Mouse (Mus musculus) liver, embryonic 15.5 days (tissue): ENCODE measurements around the gene B3glct. TPM values are rescaled to one million over a fixed set of nuclear protein-coding genes. Genes with fewer than 3 reads are reported as not detected.

Experiments used
- ATAC-seq: fragments of 200-750 bp; cut with Nextera tagmentation; 2 replicates; pipeline ENCODE4 v1.8.0; 2017; ENCODE audit warnings: moderate number of reproducible peaks, mild to moderate bottlenecking, moderate library complexity; ENCODE audit not compliant: insufficient read depth
- H3K27ac ChIP-seq: fragments of 300-500 bp; sonication (generic); replicated peaks from 2 replicates; pipeline ENCODE4 v1.5.1; 2015; ENCODE audit warnings: mild to moderate bottlenecking, inconsistent platforms
- H3K27me3 ChIP-seq: fragments of 300-500 bp; sonication (generic); 2 replicates; pipeline ENCODE4 v1.6.1; 2015; ENCODE audit warnings: mild to moderate bottlenecking, inconsistent platforms
- H3K36me3 ChIP-seq: fragments of 300-500 bp; sonication (generic); replicated peaks from 2 replicates; pipeline ENCODE4 v1.6.1; 2015; ENCODE audit warnings: moderate library complexity, mild to moderate bottlenecking, inconsistent platforms
- H3K4me1 ChIP-seq: fragments of 300-500 bp; sonication (generic); replicated peaks from 2 replicates; pipeline ENCODE4 v1.6.1; 2015; ENCODE audit warnings: inconsistent platforms
- H3K4me2 ChIP-seq: fragments of 300-500 bp; sonication (generic); 2 replicates; pipeline ENCODE4 v1.6.1; 2015; ENCODE audit warnings: moderate library complexity, mild to moderate bottlenecking, inconsistent platforms
- H3K4me3 ChIP-seq: fragments of 300-500 bp; sonication (generic); replicated peaks from 2 replicates; pipeline ENCODE4 v1.5.1; 2015; ENCODE audit warnings: mild to moderate bottlenecking, inconsistent platforms
- H3K9ac ChIP-seq: fragments of 300-500 bp; sonication (generic); 2 replicates; pipeline ENCODE4 v1.6.1; 2015; ENCODE audit warnings: moderate library complexity, mild to moderate bottlenecking, inconsistent platforms
- H3K9me3 ChIP-seq: fragments of 300-500 bp; sonication (generic); replicated peaks from 2 replicates; pipeline ENCODE4 v1.6.1; 2016; ENCODE audit warnings: inconsistent platforms
- WGBS: fragments of 180-500 bp; shearing (Covaris S2); methylation state at CpG from one replicate; pipeline ENCODE4 v1.1.7; 2015; ENCODE audit warnings: mixed read lengths; ENCODE audit not compliant: insufficient replicate concordance; 5-methylcytosine and 5-hydroxymethylcytosine counted together
- polyA plus RNA-seq: library from polyadenylated mRNA; unstranded; fragments of >200 nt; fragmentation: Nextera tagmentation; extraction: Ambion mirVana; gene quantifications from 2 replicates; pipeline ENCODE4 v1.2.1, GENCODE M21; 2015

Gene B3glct
- polyA plus RNA-seq, 1 experiment from 2014 or later: 3.7 TPM

- H3K4me2 ChIP-seq: no peak overlapping the region
- 74% methylated on average over 3 of the region's 3 CpGs for WGBS
- no peak overlapping the region for H3K27ac ChIP-seq
- H3K27me3 ChIP-seq: peaks cover 14% of the 10 kb centered on the region; the same call in 1 of the 2 replicates
- no peak overlapping the region for H3K9ac ChIP-seq
- ATAC-seq: no peak
- H3K36me3 ChIP-seq: no peaks in the 10 kb centered on the region
- no peaks in the 10 kb centered on the region for H3K9me3 ChIP-seq
- peaks cover 14% of the 10 kb centered on the region for H3K4me1 ChIP-seq
- H3K4me3 ChIP-seq: no peak overlapping the region
Observed at GRCm38 (mm10) chr5:149677196-149677595, 834 bp upstream of the B3glct start.

- ATAC-seq: no peak
- Histone ChIP-seq H3K9ac (peak overlapping the region; percentile 73), H3K27ac (no peak overlapping the region), H3K27me3 (peaks cover 14% of the 10 kb centered on the region; the same call in 1 of the 2 replicates), H3K4me2 (peak overlapping the region; percentile 98), H3K9me3 (no peaks in the 10 kb centered on the region), H3K4me3 (peak overlapping the region; percentile 74), H3K36me3 (no peaks in the 10 kb centered on the region), H3K4me1 (peaks cover 14% of the 10 kb centered on the region)
- 4% methylated on average over 15 of the region's 15 CpGs for WGBS
Observed at GRCm38 (mm10) chr5:149678990-149679348, 939 bp downstream of the B3glct start.

GRCm38 (mm10) chr5:149679362-149679761 is 1.3 kb downstream of the B3glct start:
- H3K27me3 ChIP-seq: peaks cover 14% of the 10 kb centered on the region; the same call in 1 of the 2 replicates
- no peaks in the 10 kb centered on the region for H3K36me3 ChIP-seq
- H3K27ac ChIP-seq: no peak overlapping the region
- ATAC-seq: no peak
- 0 out of 2 replicates have a peak overlapping the region, but pooled peaks have one; percentile 73 for H3K9ac ChIP-seq
- no peaks in the 10 kb centered on the region for H3K9me3 ChIP-seq
- peaks cover 14% of the 10 kb centered on the region for H3K4me1 ChIP-seq
- WGBS: 20% methylated on average over 12 of the region's 12 CpGs
- H3K4me3 ChIP-seq: peak overlapping the region; percentile 74
- H3K4me2 ChIP-seq: peak overlapping the region; percentile 98

- no peak overlapping the region for H3K27ac ChIP-seq
- H3K27me3 ChIP-seq: peaks cover 14% of the 10 kb centered on the region; the same call in 1 of the 2 replicates
- no peaks in the 10 kb centered on the region for H3K36me3 ChIP-seq
- no peaks in the 10 kb centered on the region for H3K9me3 ChIP-seq
- H3K9ac ChIP-seq: no peak overlapping the region
- no peak for ATAC-seq
- no peak overlapping the region for H3K4me3 ChIP-seq
- H3K4me2 ChIP-seq: no peak overlapping the region
- WGBS: 67% methylated on average over 7 of the region's 7 CpGs
- H3K4me1 ChIP-seq: peaks cover 14% of the 10 kb centered on the region
Observed at GRCm38 (mm10) chr5:149679886-149680285, 1.9 kb downstream of the B3glct start.

- H3K27ac ChIP-seq: no peak overlapping the region
- H3K4me3 ChIP-seq: no peak overlapping the region
- no peak for ATAC-seq
Observed at GRCm38 (mm10) chr5:149680946-149681345, 2.9 kb downstream of the B3glct start.

GRCm38 (mm10) chr5:149689860-149690259 is 11.8 kb downstream of the B3glct start:
- H3K4me3 ChIP-seq: no peak overlapping the region
- H3K4me1 ChIP-seq: no peaks in the 10 kb centered on the region
- no peak for ATAC-seq
- H3K27ac ChIP-seq: no peak overlapping the region
- H3K9me3 ChIP-seq: no peaks in the 10 kb centered on the region
- H3K27me3 ChIP-seq: no peaks in the 10 kb centered on the region
- no peak overlapping the region for H3K9ac ChIP-seq
- no peaks in the 10 kb centered on the region for H3K36me3 ChIP-seq
- no peak overlapping the region for H3K4me2 ChIP-seq
- WGBS: 41% methylated on average over 5 of the region's 5 CpGs

More at GRCm38 (mm10) chr5:149680946-149681345, 2.9 kb downstream of the B3glct start:
- Histone ChIP-seq H3K9ac (no peak overlapping the region), H3K4me1 (peaks cover 14% of the 10 kb centered on the region), H3K9me3 (no peaks in the 10 kb centered on the region), H3K36me3 (no peaks in the 10 kb centered on the region), H3K4me2 (no peak overlapping the region), H3K27me3 (peaks cover 6% of the 10 kb centered on the region; the same call in 1 of the 2 replicates)
- 63% methylated on average over 5 of the region's 5 CpGs for WGBS

- H3K27ac ChIP-seq: no peak overlapping the region
- WGBS: 79% methylated on average over 11 of the region's 11 CpGs
- H3K36me3 ChIP-seq: no peaks in the 10 kb centered on the region
- H3K9ac ChIP-seq: no peak overlapping the region
- H3K4me1 ChIP-seq: no peaks in the 10 kb centered on the region
- no peak overlapping the region for H3K4me2 ChIP-seq
- no peak overlapping the region for H3K4me3 ChIP-seq
- no peaks in the 10 kb centered on the region for H3K27me3 ChIP-seq
- H3K9me3 ChIP-seq: no peaks in the 10 kb centered on the region
- ATAC-seq: no peak
Observed at GRCm38 (mm10) chr5:149692548-149692947, 14.5 kb downstream of the B3glct start.

- Histone ChIP-seq H3K4me2 (no peak overlapping the region), H3K4me1 (no peaks in the 10 kb centered on the region), H3K9ac (no peak overlapping the region), H3K27ac (no peak overlapping the region), H3K9me3 (no peaks in the 10 kb centered on the region), H3K27me3 (no peaks in the 10 kb centered on the region), H3K4me3 (no peak overlapping the region), H3K36me3 (no peaks in the 10 kb centered on the region)
- ATAC-seq: no peak
- WGBS: 57% methylated on average over 2 of the region's 2 CpGs
Observed at GRCm38 (mm10) chr5:149693200-149693599, 15.2 kb downstream of the B3glct start.

- no peak for ATAC-seq
- no peaks in the 10 kb centered on the region for H3K9me3 ChIP-seq
- H3K27me3 ChIP-seq: no peaks in the 10 kb centered on the region
- no peaks in the 10 kb centered on the region for H3K36me3 ChIP-seq
- H3K4me3 ChIP-seq: no peak overlapping the region
- no peak overlapping the region for H3K9ac ChIP-seq
- WGBS: 71% methylated on average over 3 of the region's 3 CpGs
- no peak overlapping the region for H3K4me2 ChIP-seq
- H3K27ac ChIP-seq: no peak overlapping the region
- H3K4me1 ChIP-seq: no peaks in the 10 kb centered on the region
Observed at GRCm38 (mm10) chr5:149693968-149694367, 15.9 kb downstream of the B3glct start.

- H3K4me1 ChIP-seq: no peaks in the 10 kb centered on the region
- no peak for ATAC-seq
- no peak overlapping the region for H3K4me2 ChIP-seq
- no peak overlapping the region for H3K9ac ChIP-seq
- no peaks in the 10 kb centered on the region for H3K9me3 ChIP-seq
- H3K4me3 ChIP-seq: no peak overlapping the region
- no peak overlapping the region for H3K27ac ChIP-seq
- WGBS: 62% methylated on average over 18 of the region's 18 CpGs
- H3K27me3 ChIP-seq: no peaks in the 10 kb centered on the region
- no peaks in the 10 kb centered on the region for H3K36me3 ChIP-seq
Observed at GRCm38 (mm10) chr5:149695077-149695750, 17.2 kb downstream of the B3glct start.

GRCm38 (mm10) chr5:149702770-149703169 is 24.7 kb downstream of the B3glct start:
- Histone ChIP-seq H3K36me3 (no peaks in the 10 kb centered on the region), H3K9ac (no peak overlapping the region), H3K27ac (no peak overlapping the region), H3K4me2 (no peak overlapping the region), H3K9me3 (no peaks in the 10 kb centered on the region), H3K27me3 (no peaks in the 10 kb centered on the region), H3K4me1 (no peaks in the 10 kb centered on the region), H3K4me3 (no peak overlapping the region)
- ATAC-seq: no peak

- WGBS: 80% methylated on average over 4 of the region's 4 CpGs
- Histone ChIP-seq H3K4me3 (no peak overlapping the region), H3K27ac (no peak overlapping the region), H3K27me3 (no peaks in the 10 kb centered on the region), H3K9ac (no peak overlapping the region), H3K4me1 (no peaks in the 10 kb centered on the region), H3K4me2 (no peak overlapping the region), H3K36me3 (no peaks in the 10 kb centered on the region), H3K9me3 (no peaks in the 10 kb centered on the region)
- no peak for ATAC-seq
Observed at GRCm38 (mm10) chr5:149711545-149711944, 33.5 kb downstream of the B3glct start.
